Mouse (Mus musculus) thymus, adult 2 months (tissue): ENCODE data around the gene Zfp146.

ENCODE experiments used
- CTCF ChIP-seq: fragments of 200-500 bp; IDR thresholded peaks from 2 replicates; pipeline ENCODE4 v1.5.1; 2012; ENCODE audit warnings: mild to moderate bottlenecking, control low read depth, low read length, moderate library complexity, borderline replicate concordance; ENCODE audit not compliant: control insufficient read depth, poor library complexity, insufficient read depth; ENCODE audit errors: extremely low read depth
- POLR2A ChIP-seq: fragments of 200-500 bp; IDR thresholded peaks from 2 replicates; pipeline ENCODE4 v1.6.1; 2012; ENCODE audit warnings: mild to moderate bottlenecking, low read length, control low read depth, moderate library complexity; ENCODE audit not compliant: control insufficient read depth, poor library complexity, insufficient read depth; ENCODE audit errors: extremely low read depth

DNA sequence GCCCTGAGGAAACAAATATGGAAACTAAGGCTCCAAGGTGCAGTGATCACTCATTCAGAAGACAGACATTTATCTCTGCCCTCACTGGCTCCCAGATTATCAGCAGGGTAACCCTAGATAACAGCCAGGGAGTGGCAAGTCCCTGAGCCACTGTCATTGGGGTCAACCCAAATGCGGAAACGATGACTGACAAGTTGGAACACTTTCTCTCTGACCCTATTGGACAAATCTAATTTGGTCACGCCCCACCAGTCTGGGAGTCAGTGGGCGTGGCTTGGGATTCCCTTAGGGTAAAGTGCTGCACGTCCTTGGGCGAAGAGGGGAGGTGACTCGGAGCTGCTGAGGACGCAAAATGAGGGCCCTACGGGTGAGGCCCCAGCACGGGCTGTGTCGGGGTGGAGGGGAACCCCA, 14.3 kb upstream of the Zfp146 start, which contains the start of gene Cox7a1:
- TF ChIP-seq CTCF: no peak
- peak; percentile 31; the same call in 1 of the 2 replicates for TF ChIP-seq POLR2A
